In genomic region chr7:118976414-118977166, GRCm38 (mm10) we compare ENCODE assay signal across 9 mouse cellular contexts. TPM values are rescaled to one million over a fixed set of nuclear protein-coding genes. Genes with fewer than 3 reads are reported as not detected.
DNase-seq lines count a peak whose midpoint lies in the region; ATAC-seq and TF ChIP-seq lines count a peak whose summit lies in the region.
"Had no signal": no experiment of that assay in that cellular context is flagged by ENCODE, and none has a peak within 500 bp of the region (broad histone marks: within the 10 kb centered on the region; RNA-seq: fewer than 3 reads in every experiment).

No protein-coding gene starts in this region.

- ATAC-seq in hindbrain, embryonic 12.5 days (ENCODE audit: low FRiP score): peak; percentile 59
- ATAC-seq in limb, embryonic 13.5 days (ENCODE audit: low FRiP score, low read depth): no peak; the same call in 1 of the 2 replicates
- no peak for ATAC-seq in liver, embryonic 12.5 days
- ATAC-seq: Patski had no signal

- WGBS in kidney, adult 2 months: 50% methylated on average over 14 of the region's 14 CpGs
- 28% methylated on average over 14 of the region's 14 CpGs for WGBS in hindbrain, embryonic 12.5 days
- 52% methylated on average over 14 of the region's 14 CpGs for WGBS in limb, embryonic 13.5 days
- WGBS in liver, embryonic 12.5 days (ENCODE audit: insufficient replicate concordance): 32% methylated on average over 14 of the region's 14 CpGs

- peak; percentile 52 to 65 for DNase-seq in kidney, postnatal 4 days
- DNase-seq in kidney, adult 2 months: no peak
- DNase-seq in cerebellum, postnatal 14 days: peak; percentile 85 to 88
- DNase-seq in gastrocnemius, adult 2 months: peak; percentile 75
- DNase-seq in retina, embryonic 14.5 days (ENCODE audit: low spot score): peak; percentile 61

- TF ChIP-seq POLR2A in kidney, adult 2 months (IDR thresholded peaks at IDR 0.05; ENCODE audit: low read depth, low read length): no peak

- H3K4me3 ChIP-seq in kidney, adult 2 months (ENCODE audit: insufficient read depth, low read depth, low read length): no peak overlapping the region
- peak overlapping the region; percentile 59 for H3K4me3 ChIP-seq in gastrocnemius, adult 2 months
- peak overlapping the region; percentile 19 for H3K4me3 ChIP-seq in hindbrain, embryonic 12.5 days
- H3K4me3 ChIP-seq in limb, embryonic 13.5 days: no peak overlapping the region
- no peak overlapping the region for H3K4me3 ChIP-seq in liver, embryonic 12.5 days

- no peaks in the 10 kb centered on the region for H3K4me1 ChIP-seq in kidney, adult 2 months (ENCODE audit: control insufficient read depth, insufficient read depth, low read length)
- H3K4me1 ChIP-seq in hindbrain, embryonic 12.5 days: peaks cover 53% of the 10 kb centered on the region
- H3K4me1 ChIP-seq in limb, embryonic 13.5 days: peaks cover 11% of the 10 kb centered on the region
- no peaks in the 10 kb centered on the region for H3K4me1 ChIP-seq in liver, embryonic 12.5 days

- no peaks in the 10 kb centered on the region for H3K36me3 ChIP-seq in kidney, adult 2 months (ENCODE audit: control insufficient read depth, insufficient read depth, low read length)
- H3K36me3 ChIP-seq in hindbrain, embryonic 12.5 days: peaks cover 35% of the 10 kb centered on the region
- peaks cover 39% of the 10 kb centered on the region for H3K36me3 ChIP-seq in limb, embryonic 13.5 days
- H3K36me3 ChIP-seq in liver, embryonic 12.5 days: no peaks in the 10 kb centered on the region

- TF ChIP-seq CTCF in kidney, adult 2 months (conservative IDR thresholded peaks at IDR 0.05; ENCODE audit: insufficient read depth, insufficient read length, low read depth, low read length): no peak
- no peak for TF ChIP-seq CTCF in gastrocnemius, adult 2 months (IDR thresholded peaks at IDR 0.05)

- H3K9ac ChIP-seq in hindbrain, embryonic 12.5 days: peak overlapping the region; percentile 45; the same call in 1 of the 2 replicates
- H3K9ac ChIP-seq in limb, embryonic 13.5 days: peak overlapping the region; percentile 25; the same call in 1 of the 2 replicates
- no peak overlapping the region for H3K9ac ChIP-seq in liver, embryonic 12.5 days

- intact Hi-C loops in gastrocnemius, adult 2 months (cut with DNase I): no loop called here

- H3K27me3 ChIP-seq in kidney, adult 2 months (replicated peaks; ENCODE audit: control insufficient read depth, insufficient read depth, low read length): no peaks in the 10 kb centered on the region
- no peaks in the 10 kb centered on the region for H3K27me3 ChIP-seq in hindbrain, embryonic 12.5 days
- no peaks in the 10 kb centered on the region for H3K27me3 ChIP-seq in limb, embryonic 13.5 days
- no peaks in the 10 kb centered on the region for H3K27me3 ChIP-seq in liver, embryonic 12.5 days (replicated peaks)
- H3K27me3 ChIP-seq: Patski had no signal

- H3K4me2 ChIP-seq in hindbrain, embryonic 12.5 days (replicated peaks): peak overlapping the region; percentile 41
- H3K4me2 ChIP-seq in limb, embryonic 13.5 days (replicated peaks): peak overlapping the region; percentile 16; the same call in 1 of the 2 replicates
- no peak overlapping the region for H3K4me2 ChIP-seq in liver, embryonic 12.5 days

- no peaks in the 10 kb centered on the region for H3K9me3 ChIP-seq in hindbrain, embryonic 12.5 days (replicated peaks)
- H3K9me3 ChIP-seq in limb, embryonic 13.5 days: no peaks in the 10 kb centered on the region
- no peaks in the 10 kb centered on the region for H3K9me3 ChIP-seq in liver, embryonic 12.5 days (replicated peaks)

- H3K27ac ChIP-seq in kidney, adult 2 months (ENCODE audit: insufficient read depth, low read depth, low read length): no peak overlapping the region
- H3K27ac ChIP-seq in gastrocnemius, adult 2 months: peak overlapping the region; percentile 84
- peak overlapping the region; percentile 60 for H3K27ac ChIP-seq in hindbrain, embryonic 12.5 days
- peak overlapping the region; percentile 22; the same call in 1 of the 2 replicates for H3K27ac ChIP-seq in limb, embryonic 13.5 days
- H3K27ac ChIP-seq in liver, embryonic 12.5 days: no peak overlapping the region

RNA-seq across cellular contexts. Expression of gene Gprc5b, which starts 18.4 kb away (rescaled TPM):
- 18.9 and 22.6 TPM in 2 replicates for polyA plus RNA-seq in kidney, adult 2 months (2012; rRNA removed)
- 10 to 100 TPM; 10.5 to 14.0 TPM for total RNA-seq in gastrocnemius, adult 2 months (2021)
- polyA plus RNA-seq in hindbrain, embryonic 12.5 days (2016; fragmentation: Nextera tagmentation; extraction: Ambion mirVana): 12.9 and 13.2 TPM in 2 replicates
- 6.8 and 8.0 TPM in 2 replicates for polyA plus RNA-seq in limb, embryonic 13.5 days (2015; fragmentation: Nextera tagmentation; extraction: Ambion mirVana)
- 0.46 and 0.73 TPM in 2 replicates for polyA plus RNA-seq in liver, embryonic 12.5 days (2016; fragmentation: Nextera tagmentation; extraction: Ambion mirVana)

Comparison
In these comparisons a context has a peak if more than half of its experiments do, and no peak if none do; other contexts are left out.
1. H3K27ac ChIP-seq: peak in gastrocnemius, adult 2 months (single experiment), hindbrain, embryonic 12.5 days (single experiment) and limb, embryonic 13.5 days (single experiment); none in kidney, adult 2 months (single experiment) and liver, embryonic 12.5 days (single experiment).
2. H3K4me3 ChIP-seq: peak in gastrocnemius, adult 2 months (single experiment) and hindbrain, embryonic 12.5 days (single experiment); none in kidney, adult 2 months (single experiment), limb, embryonic 13.5 days (single experiment) and liver, embryonic 12.5 days (single experiment).